Mouse (Mus musculus): ENCODE results near the gene Lmo3.

The Lmo3 gene

DNA sequence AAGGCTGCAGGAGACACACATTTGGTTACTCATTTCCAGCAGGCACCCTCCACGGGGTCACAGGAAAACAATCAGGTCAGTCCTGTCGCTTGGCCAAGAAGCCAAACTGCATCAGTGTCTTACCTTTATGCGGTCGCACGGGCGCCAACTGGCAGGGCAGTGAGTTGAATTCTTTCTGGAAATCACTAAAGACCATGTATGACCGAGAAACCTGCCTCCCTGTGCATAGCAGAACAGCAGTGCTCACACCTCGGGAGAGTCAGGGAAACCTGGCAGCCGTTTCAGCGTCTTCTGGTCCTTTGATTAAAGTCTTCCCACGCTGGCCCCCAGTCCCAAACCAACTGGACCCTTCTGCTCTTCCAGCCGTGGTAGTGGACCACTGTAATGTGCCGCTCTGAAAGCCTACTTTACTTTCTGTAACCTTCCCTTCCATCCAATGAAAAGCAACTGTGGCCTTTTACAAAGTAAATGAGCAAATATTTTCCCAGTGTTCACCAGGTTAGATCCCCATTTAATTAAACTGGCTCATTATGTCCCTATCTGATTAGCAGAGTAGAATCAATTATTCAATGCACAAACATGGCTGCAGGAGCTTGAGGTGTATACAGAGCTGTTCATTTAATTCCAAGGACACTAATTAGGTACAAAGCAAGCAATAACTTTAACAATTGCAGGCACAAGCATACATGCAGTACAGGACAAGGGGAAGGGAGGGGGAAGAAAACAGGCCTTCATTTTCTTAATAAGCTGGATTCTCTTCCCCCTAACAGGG is at the start of gene Lmo3:
TSS of gene Lmo3 (minus strand) at position 235 of the 772 bp plus-strand sequence.
- no peak for DNase-seq (ENCODE audit: low read depth, low spot score)

DNA sequence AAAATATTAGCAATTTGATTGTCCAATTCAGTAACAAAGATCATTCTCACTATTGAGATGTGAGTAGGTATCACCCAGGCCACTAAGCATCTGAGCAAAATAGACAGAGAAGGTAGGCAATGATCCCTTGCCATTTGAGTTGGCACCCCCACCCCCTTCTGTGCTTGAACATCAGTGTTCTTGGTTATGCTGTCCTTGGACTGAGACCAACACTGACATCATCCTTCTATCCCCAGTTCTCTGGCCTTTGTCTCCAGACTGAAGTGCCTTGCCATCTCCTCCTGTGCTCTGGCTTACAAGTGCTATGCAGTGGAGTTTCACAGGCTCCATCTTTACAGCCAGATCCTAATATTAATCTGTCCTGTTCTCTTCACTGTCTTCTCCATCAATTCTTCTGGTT is 39.0 kb upstream of the Lmo3 start:
- DNase-seq (ENCODE audit: low read depth, low spot score), result no peak

DNA sequence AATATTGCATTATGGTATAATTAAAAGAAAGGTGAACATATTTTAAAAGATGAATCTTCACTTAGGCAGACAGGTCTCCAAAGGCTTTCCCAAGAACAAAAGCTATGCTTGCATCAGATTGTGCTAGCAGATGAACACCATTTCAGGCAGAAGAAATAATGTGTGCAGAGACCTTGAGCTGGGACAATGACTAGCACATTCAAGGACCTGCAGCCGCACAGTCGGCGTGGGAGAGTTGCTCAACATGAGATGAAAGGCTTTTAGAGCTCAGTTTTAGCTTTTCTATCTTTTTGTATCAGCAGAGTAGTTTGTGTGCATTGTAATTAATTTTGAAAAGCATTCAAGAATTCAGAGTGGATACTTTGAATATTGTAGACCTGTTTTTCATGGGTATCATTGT is 36.6 kb upstream of the Lmo3 start:
- DNase-seq (ENCODE audit: low read depth, low spot score), result no peak

DNA sequence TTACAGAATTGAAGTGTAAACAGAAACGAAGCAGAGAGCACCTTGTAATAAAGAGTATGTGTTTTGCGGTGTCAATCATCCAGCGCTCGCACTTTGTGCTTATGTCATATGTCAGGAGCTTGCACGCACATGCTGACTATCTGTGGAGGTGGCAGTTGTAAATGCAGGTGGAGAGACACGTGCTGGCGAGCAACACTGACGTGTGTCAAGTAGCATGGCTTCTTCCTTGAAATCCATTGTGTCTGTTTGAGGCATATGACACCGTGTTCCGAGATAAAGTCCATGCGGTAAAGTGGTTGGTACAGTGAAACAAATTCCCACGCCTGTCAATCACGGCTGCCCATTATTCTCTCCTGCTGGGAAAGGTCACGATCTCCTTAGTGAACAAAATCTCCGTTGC is 15.2 kb upstream of the Lmo3 start:
- DNase-seq (ENCODE audit: low read depth, low spot score), result no peak

DNA sequence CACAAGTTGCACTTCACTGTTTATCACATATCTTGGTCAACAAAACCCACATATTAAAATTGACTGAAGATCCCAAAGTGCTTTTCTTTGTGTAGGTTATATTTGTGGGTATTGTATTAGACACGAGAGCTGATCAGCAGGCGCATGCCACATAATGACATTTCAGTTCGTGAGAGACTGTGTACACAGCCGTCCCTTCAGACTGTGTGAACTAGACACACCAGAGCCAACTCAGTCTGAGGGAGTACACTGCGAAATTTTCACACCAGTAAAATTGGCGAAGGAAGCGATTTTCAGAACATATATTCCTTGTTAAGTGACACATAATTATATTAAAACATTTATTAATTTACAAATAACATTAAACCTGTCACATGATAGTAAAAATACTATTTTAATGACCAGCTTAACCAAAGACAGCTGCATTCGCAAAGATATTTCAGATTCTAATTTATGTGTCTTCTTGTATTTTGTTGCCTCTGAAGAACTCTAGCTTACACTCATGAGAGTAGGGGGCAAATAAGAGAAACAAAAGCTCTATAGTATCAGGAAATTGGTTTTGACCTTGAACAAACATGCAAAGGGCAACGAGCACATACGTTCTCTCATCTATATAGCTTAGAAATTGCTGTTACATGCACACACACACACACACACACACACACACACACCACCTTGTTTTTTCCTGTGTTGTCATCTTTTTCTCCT is 14.4 kb upstream of the Lmo3 start:
- no peak for DNase-seq (ENCODE audit: low read depth, low spot score)

DNA sequence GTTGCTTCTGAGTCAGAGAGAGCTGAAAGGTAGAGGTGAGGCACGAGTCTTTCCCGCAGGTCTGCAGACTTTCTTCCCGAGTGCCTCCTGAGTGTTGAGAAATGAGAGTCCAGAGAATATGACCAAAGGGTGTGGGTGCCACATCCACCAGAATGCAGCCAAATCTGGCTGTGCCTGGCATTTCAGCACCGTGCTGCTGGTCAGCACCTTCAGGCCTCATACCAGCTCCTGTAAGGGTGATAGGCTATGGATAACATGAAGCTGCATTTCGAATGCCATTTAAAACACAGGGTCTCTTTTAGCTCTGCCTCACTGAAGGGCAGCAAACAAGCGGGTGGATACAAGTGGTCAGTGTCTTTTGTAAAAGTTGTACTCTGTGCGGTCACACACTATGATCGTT is 1.5 kb upstream of the Lmo3 start:
- DNase-seq (ENCODE audit: low read depth, low spot score), result peak; percentile 28

DNA sequence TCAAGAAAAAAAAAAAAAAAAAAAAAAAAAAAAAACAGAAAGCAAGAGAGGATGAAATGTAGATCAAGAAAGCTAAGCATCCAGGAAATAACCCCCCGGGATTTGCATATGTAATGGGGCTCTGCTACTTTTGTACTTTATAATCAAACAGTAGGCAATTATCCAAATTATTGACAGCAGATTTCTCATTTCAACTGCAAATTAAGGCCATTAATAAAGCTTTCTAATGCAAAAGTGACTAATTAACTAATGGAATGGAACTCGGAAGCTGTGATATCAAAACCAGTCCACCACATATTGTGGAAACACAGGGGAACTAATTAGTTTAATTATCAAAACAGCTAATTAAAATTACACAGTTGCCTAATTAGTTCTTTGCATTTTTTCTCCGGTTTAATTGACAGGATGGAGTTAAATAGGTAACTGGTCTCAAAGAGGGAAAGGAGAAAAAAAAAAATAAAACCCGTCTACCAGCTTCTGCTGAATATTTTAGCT is 785 bp upstream of the Lmo3 start:
- DNase-seq (ENCODE audit: low read depth, low spot score), result no peak

DNA sequence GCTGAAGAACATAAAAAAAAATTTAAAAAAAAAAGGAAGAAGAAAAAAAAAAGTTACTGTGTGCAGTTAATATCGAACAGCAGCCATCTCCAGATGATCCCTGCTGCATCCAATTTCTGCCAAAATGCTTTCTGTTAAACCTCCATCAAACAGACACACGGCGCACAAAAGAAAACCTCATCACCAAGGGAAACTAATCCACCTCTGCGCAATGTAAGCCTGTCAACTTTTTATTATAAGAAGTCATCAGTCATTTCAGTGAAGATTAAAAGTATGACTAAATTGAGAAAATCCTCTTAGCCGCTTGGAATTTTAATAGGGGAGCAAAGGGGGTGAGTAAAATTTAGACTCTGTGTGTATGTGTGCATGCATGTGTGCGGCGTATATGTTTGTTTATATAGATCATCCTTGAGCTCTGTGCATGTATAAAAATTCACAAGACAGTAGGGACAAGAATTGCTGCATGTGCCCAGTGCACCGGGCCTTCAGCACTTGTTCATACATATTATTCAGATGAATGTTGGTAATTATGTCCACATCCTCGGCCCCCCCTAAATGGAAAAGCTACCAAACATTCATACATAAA is 1.2 kb downstream of the Lmo3 start:
- no peak for DNase-seq (ENCODE audit: low read depth, low spot score)

DNA sequence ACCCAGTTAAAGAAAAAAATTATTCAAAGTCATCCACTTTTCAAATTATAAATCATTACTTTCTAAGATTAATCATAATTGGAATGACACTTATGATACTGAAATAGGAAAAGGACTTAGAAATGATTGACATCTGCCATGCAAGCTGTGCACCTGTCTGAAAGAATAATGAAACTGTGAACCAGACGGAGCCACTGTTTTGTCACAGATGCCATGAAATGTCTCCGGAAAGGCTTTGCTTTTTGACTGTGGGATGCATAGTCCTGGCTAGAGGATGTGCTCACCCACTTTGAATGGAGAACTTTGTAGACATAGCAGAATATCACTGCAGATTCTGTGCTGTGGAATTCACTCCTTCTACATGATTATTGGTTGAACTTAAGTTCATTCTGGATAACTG is 18.4 kb downstream of the Lmo3 start:
- no peak for DNase-seq (ENCODE audit: low read depth, low spot score)

DNA sequence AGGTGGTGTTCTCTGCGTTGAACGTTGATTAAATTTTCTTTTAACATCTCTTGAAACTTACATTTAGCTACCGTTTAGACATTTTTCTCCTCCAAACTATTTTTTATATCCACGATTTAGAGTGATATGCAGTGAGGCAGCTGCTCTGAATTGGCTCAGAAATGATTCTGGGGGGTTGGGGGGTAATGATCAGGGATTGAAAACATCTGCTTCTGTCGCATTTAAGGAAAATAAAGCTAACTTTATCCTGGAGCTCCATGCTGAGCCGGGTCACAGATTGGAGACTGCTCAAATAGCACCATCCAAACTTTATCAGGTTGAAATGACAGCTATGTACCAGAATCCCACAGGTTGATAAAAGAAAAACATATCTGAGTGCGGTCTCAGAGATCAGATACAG is 29.6 kb downstream of the Lmo3 start:
- no peak for DNase-seq (ENCODE audit: low read depth, low spot score)

DNA sequence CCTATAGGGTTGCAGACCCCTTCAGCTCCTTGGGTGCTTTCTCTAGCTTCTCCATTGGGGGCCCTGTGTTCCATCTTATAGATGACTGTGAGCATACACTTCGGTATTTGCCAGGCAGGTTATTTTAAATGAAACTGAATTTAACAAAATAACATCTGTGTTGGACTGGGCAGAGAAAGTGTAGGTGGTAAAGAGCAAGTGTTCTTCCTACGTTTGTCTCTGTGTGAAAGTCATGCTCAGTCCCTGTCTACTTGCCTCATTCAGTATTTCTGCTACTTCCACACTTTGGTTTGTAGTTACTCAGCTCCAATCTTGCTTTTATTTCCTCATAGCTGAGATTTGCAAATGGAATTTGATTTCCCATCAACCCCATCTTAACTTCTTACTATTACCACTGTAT is 46.9 kb downstream of the Lmo3 start:
- DNase-seq (ENCODE audit: low read depth, low spot score), result no peak

DNA sequence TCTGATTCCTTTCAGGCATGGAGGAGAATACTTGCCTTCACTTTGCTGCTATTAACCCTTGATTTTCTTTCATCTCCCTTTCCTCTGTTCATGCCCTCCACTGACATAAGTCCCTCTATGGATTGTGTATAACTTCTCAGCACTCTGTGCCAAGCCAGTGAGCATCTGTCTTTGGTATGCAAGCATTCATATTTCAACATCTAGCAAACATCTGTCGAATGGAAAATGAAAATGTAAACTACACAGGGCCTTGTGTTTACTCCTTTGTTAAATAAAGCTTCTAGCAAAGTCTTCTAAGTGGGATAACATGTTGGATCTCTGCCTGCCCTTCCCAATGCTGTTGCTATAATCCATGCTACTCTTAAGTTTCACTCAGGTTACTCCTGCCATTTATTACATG is 75.1 kb downstream of the Lmo3 start:
- DNase-seq (ENCODE audit: low read depth, low spot score), result no peak

DNA sequence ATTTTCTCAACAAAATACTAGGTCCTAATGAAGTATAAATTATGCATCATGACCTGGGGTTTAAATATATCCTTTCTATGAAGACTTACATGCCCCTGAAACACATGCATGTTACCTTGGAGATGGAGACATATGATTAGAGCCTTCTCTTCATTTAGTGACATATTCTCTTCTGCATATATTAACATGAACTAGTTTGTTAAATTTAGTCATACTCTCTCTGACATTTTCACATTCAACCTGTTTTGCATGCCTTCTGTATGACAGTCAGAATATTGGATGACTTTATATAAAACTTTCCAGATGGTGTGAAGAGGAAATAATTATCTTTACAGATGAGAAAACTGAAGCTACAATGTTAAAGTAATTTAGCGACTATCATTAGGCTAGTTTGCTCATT is 77.8 kb downstream of the Lmo3 start:
- no peak for DNase-seq (ENCODE audit: low read depth, low spot score)

DNA sequence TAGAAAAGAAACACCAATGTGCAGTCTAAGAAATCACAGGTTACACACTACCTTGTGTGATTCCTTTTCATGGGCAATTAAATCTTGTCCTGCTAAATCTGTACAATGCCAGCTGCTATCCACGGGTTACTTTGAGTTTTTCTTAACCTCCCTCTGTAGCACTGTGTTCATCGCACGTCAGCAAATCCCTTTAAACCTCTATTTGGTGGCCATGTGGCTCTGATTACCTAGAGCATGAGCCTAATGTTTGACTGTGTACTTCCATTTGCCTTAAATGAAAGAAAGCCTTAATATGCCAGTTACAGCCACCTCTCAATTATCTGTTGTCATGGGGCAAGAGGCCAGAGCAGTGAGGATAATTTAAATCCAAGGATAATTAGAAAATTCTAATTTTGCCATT is 98.9 kb downstream of the Lmo3 start:
- no peak for DNase-seq (ENCODE audit: low read depth, low spot score)

DNA sequence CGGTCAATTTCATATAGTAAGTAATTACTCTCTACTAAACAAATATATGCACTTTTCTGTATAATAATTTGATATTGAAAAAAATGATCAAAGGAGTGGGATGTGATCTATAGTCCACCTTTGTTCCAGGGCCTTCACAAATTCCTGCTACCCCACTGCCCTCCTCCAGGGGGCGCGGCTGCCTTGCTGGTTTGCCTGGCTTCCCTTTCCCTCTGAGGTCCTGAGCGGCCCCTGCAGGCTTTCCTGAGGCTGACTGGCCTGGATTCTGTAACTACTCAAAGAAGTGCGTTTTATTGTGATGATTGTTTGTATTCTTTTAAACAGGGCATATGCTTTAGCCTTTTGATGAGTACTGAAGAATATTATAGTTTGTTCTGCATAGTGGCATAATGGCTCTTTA is 104.2 kb downstream of the Lmo3 start:
- DNase-seq (ENCODE audit: low read depth, low spot score), result peak; percentile 82

DNA sequence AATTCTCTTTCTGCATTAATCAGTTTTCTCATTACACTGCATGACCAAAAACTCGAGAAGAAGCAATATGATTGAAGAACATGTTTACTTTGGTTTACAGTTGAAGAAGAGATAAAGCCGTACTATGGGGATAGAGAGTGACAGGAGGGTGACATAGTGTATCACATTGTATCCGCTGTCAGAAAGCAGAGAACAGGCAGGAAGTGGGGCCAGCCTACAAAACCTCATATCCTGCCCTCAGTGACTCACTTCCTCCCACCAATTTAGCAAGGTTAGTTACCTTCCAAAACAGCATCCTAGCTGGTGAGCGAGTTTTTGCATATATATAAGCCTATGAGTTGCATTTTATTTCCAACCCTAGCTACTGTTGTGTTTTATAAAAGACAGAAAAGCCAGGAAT is 112.6 kb downstream of the Lmo3 start:
- no peak for DNase-seq (ENCODE audit: low read depth, low spot score)

DNA sequence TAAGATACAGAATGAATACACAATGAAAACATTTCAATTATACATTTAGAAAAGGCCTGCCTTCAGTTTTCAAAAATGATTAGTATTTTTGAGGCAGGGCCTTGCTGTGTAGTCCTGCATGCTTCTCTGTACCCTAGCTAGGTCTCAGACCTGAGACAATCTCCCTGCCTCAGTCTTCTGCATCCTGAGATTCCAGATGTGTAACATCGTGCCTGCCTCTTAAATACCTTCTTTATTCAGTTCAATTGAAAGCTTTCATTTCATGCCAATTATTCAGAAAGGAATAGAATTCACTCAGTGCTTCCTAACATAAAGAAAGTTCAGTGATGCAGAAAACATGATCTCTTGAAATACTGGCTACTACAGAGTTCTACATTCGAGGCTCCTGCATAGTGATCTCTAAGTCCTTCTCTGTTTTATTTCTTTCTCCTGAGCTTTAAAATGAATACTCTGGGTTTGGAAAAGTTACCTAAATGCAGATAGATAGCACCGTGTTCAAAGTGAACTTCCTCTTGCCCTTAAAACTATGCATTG is 137.2 kb downstream of the Lmo3 start:
- DNase-seq (ENCODE audit: low read depth, low spot score), result no peak

DNA sequence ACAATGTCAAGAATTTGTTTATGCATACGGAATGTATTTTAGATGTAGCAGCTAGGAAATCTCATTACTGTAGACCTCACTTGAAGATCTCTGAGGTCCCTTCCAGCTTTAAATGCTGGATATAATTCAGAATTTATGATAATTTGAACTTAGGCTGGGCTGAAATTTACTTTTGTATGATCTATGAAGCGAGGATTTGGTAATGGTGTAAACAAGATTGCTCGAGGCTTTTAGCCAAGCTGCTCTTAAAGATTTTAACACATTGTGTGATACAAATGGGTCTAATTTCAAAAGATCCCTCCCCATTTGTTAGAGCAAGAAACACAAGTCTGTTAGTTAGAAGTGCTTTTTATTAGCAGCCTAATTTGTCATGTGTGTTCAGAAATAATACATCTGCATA is 144.4 kb downstream of the Lmo3 start:
- no peak for DNase-seq (ENCODE audit: low read depth, low spot score)

DNA sequence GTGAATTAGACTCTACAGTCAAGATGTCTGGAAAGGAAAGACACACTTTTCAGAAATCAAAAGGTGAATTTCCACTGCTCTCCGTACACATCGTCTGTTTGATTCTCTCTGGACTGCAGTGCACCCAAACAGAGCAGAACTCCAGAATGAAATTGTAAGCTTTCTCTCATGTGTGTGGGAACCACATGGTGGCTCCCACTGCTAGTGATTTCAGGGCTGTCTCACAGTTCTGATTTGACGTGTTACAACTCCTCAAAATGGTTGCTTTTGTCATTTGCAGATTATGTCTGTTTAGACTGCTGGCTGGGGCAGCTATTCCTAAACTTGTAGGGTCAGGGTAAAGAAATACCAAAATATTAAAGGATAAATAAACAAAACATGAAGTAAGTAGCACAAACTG is 145.0 kb downstream of the Lmo3 start:
- no peak for DNase-seq (ENCODE audit: low read depth, low spot score)

DNA sequence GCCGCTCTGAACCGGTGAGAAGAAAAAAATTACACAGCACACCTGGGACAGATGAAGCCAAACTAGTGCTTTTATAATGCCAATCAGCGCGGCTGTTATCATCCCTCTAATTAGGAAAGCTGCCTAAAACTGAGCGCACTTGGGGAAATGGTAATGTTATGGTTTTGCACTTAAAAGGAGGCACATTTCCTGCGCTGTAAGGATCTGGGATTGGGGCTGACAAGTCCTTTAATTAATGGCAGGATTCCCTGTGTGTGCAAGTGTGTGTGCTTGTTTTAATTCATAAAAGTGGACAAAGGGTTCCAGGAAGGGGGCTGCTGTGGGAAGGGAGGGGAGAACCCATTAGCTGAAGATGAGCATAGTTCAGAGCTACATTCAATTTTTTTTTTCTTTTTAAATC is 154.4 kb downstream of the Lmo3 start:
- peak; percentile 3 for DNase-seq (ENCODE audit: low read depth, low spot score)

DNA sequence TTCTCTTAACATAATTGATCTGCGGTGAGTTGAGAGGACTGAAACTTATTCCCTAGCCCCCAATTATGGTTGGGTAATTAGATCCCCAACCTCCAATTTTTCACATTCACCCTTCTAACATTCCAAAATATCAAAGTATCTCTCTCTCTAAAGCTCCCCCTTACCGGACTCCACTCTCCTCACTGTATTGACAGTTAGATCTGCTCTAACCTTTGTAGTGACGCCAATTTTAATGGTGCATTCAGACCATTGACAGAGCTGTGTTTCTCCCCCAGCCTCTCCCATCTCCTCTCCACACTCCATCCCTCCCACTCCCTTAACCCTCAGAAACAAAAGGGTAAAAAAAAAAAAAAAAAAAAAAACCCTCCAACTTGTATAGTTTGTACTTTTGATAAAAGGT is 154.9 kb downstream of the Lmo3 start:
- no peak for DNase-seq (ENCODE audit: low read depth, low spot score)

DNA sequence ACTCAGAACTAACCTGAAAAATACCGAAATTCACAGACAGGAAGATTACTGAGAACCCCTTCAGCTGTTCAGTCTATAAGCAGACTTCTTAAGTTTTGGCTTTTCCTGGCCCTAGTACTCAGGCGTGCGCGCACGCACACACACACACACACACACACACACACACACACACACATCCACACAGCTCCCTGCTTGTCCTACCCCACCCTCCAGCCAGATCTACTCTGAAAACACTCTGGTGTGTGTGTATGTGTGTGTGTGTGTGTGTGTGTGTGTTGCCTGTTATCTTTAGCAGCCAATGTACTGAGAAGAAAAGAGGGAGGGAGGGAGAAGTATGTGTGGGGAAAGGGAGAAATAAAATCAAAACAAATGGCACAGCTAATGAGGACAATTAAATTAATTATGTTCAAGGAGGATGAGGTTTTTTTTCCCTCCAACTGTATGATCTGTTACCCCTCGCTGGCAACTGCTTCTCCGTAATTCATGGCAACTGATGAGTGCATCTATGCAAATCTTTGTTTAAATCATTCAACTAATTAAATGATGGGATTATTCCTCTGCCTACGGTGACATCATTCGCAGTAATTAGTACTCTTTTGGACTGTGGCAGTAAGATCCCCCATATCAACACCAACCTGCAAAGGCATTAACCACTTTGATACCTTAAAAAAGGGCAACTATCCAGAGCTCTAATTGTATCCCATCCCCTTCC is 157.1 kb downstream of the Lmo3 start:
- no peak for DNase-seq (ENCODE audit: low read depth, low spot score)

All from ZHBTc4 (cell line).